Mouse (Mus musculus) embryonic facial prominence, embryonic 12.5 days (tissue): ENCODE data around the gene Plcxd2. TPM values are rescaled to one million over a fixed set of nuclear protein-coding genes. Genes with fewer than 3 reads are reported as not detected.

ENCODE experiments used
- ATAC-seq: fragments of 200-750 bp; cut with Nextera tagmentation; 2 replicates; pipeline ENCODE4 v1.8.0; 2017; ENCODE audit not compliant: insufficient number of reproducible peaks, insufficient read depth, low FRiP score, low TSS enrichment
- H3K27ac ChIP-seq: fragments of 300-500 bp; sonication (generic); 2 replicates; pipeline ENCODE4 v1.5.1; 2016; ENCODE audit warnings: mild to moderate bottlenecking
- H3K27me3 ChIP-seq: fragments of 300-500 bp; sonication (generic); 2 replicates; pipeline ENCODE4 v1.6.1; 2016; ENCODE audit warnings: mild to moderate bottlenecking, moderate library complexity
- H3K36me3 ChIP-seq: fragments of 300-500 bp; sonication (generic); 2 replicates; pipeline ENCODE4 v1.6.1; 2016; ENCODE audit warnings: mild to moderate bottlenecking
- H3K4me1 ChIP-seq: fragments of 300-500 bp; sonication (generic); 2 replicates; pipeline ENCODE4 v1.6.1; 2016
- H3K4me2 ChIP-seq: fragments of 300-500 bp; sonication (generic); replicated peaks from 2 replicates; pipeline ENCODE4 v1.6.1; 2016; ENCODE audit warnings: mild to moderate bottlenecking, moderate library complexity
- H3K4me3 ChIP-seq: fragments of 300-500 bp; sonication (generic); 2 replicates; pipeline ENCODE4 v1.5.1; 2016; ENCODE audit warnings: mild to moderate bottlenecking
- H3K9ac ChIP-seq: fragments of 300-500 bp; sonication (generic); 2 replicates; pipeline ENCODE4 v1.6.1; 2016; ENCODE audit warnings: mild to moderate bottlenecking, moderate library complexity
- H3K9me3 ChIP-seq: fragments of 300-500 bp; sonication (generic); 2 replicates; pipeline ENCODE4 v1.6.1; 2016; ENCODE audit warnings: mild to moderate bottlenecking, moderate library complexity
- WGBS: fragments of 180-500 bp; shearing (Covaris S2); methylation state at CpG from one replicate; pipeline ENCODE4 v1.1.7; 2016; 5-methylcytosine and 5-hydroxymethylcytosine counted together
- polyA plus RNA-seq: library from polyadenylated mRNA; unstranded; fragments of >200 nt; fragmentation: Nextera tagmentation; extraction: Ambion mirVana; gene quantifications from 2 replicates; pipeline ENCODE4 v1.2.1, GENCODE M21; 2016

The Plcxd2 gene
- 1.9 and 3.0 TPM in 2 replicates for polyA plus RNA-seq

GRCm38 (mm10) chr16:46010153-46010905, at the start of gene Plcxd2:
Gene Plcxd2 (minus strand): TSS chr16:46010218.
- WGBS: under 1% methylated on average over 39 of the region's 39 CpGs
- Histone ChIP-seq H3K9ac (peak within 1 kb of the TSS; percentile 56), H3K36me3 (no peaks in the 10 kb centered on the region), H3K4me3 (peak within 1 kb of the TSS; percentile 61), H3K27ac (peak within 1 kb of the TSS; percentile 63; the same call in 1 of the 2 replicates), H3K4me1 (0 out of 2 replicates have a peak, but pooled peaks cover 4% of the 10 kb centered on the region), H3K27me3 (peaks cover 3% of the 10 kb centered on the region; the same call in 1 of the 2 replicates), H3K4me2 (peak within 1 kb of the TSS; percentile 91), H3K9me3 (no peaks in the 10 kb centered on the region)
- peak; percentile 99 for ATAC-seq

- Histone ChIP-seq H3K9me3 (no peaks in the 10 kb centered on the region), H3K4me2 (no peak overlapping the region), H3K27ac (no peak overlapping the region), H3K4me3 (no peak overlapping the region), H3K36me3 (no peaks in the 10 kb centered on the region), H3K27me3 (no peaks in the 10 kb centered on the region), H3K9ac (no peak overlapping the region), H3K4me1 (no peaks in the 10 kb centered on the region)
- no peak for ATAC-seq
- WGBS: 89% methylated on average over 2 of the region's 2 CpGs
Observed at GRCm38 (mm10) chr16:46046906-46047305, 36.9 kb upstream of the Plcxd2 start.

GRCm38 (mm10) chr16:46036261-46036660, 26.2 kb upstream of the Plcxd2 start:
- H3K4me3 ChIP-seq: no peak overlapping the region
- no peak overlapping the region for H3K4me2 ChIP-seq
- no peaks in the 10 kb centered on the region for H3K9me3 ChIP-seq
- WGBS: 46% methylated on average over 2 of the region's 2 CpGs
- no peak overlapping the region for H3K27ac ChIP-seq
- no peak overlapping the region for H3K9ac ChIP-seq
- H3K4me1 ChIP-seq: 0 out of 2 replicates have a peak, but pooled peaks cover 4% of the 10 kb centered on the region
- ATAC-seq: no peak
- no peaks in the 10 kb centered on the region for H3K36me3 ChIP-seq
- no peaks in the 10 kb centered on the region for H3K27me3 ChIP-seq

GRCm38 (mm10) chr16:46033896-46034295, 23.9 kb upstream of the Plcxd2 start:
- Histone ChIP-seq H3K4me2 (no peak overlapping the region), H3K4me3 (no peak overlapping the region), H3K4me1 (0 out of 2 replicates have a peak, but pooled peaks cover 4% of the 10 kb centered on the region), H3K9me3 (no peaks in the 10 kb centered on the region), H3K9ac (no peak overlapping the region), H3K27ac (no peak overlapping the region), H3K36me3 (no peaks in the 10 kb centered on the region), H3K27me3 (no peaks in the 10 kb centered on the region)
- no peak for ATAC-seq
- WGBS: 83% methylated on average over 9 of the region's 9 CpGs

- Histone ChIP-seq H3K9me3 (no peaks in the 10 kb centered on the region), H3K36me3 (no peaks in the 10 kb centered on the region), H3K4me2 (no peak overlapping the region), H3K4me1 (no peaks in the 10 kb centered on the region), H3K27me3 (no peaks in the 10 kb centered on the region), H3K4me3 (no peak overlapping the region), H3K9ac (no peak overlapping the region), H3K27ac (no peak overlapping the region)
- 71% methylated on average over 5 of the region's 5 CpGs for WGBS
- ATAC-seq: no peak
Observed at GRCm38 (mm10) chr16:46022958-46023491, 13.0 kb upstream of the Plcxd2 start.

- H3K4me3 ChIP-seq: no peak overlapping the region
- no peaks in the 10 kb centered on the region for H3K27me3 ChIP-seq
- H3K36me3 ChIP-seq: no peaks in the 10 kb centered on the region
- H3K9ac ChIP-seq: no peak overlapping the region
- no peaks in the 10 kb centered on the region for H3K9me3 ChIP-seq
- no peaks in the 10 kb centered on the region for H3K4me1 ChIP-seq
- no peak overlapping the region for H3K4me2 ChIP-seq
- peak; percentile 49; the same call in 1 of the 2 replicates for ATAC-seq
- H3K27ac ChIP-seq: no peak overlapping the region
- 50% methylated on average over 5 of the region's 5 CpGs for WGBS
Observed at GRCm38 (mm10) chr16:46022189-46022928, 12.3 kb upstream of the Plcxd2 start.

GRCm38 (mm10) chr16:46021302-46021701, 11.3 kb upstream of the Plcxd2 start:
- no peaks in the 10 kb centered on the region for H3K4me1 ChIP-seq
- no peak overlapping the region for H3K4me3 ChIP-seq
- no peak overlapping the region for H3K9ac ChIP-seq
- H3K9me3 ChIP-seq: no peaks in the 10 kb centered on the region
- 86% methylated on average over 2 of the region's 2 CpGs for WGBS
- H3K27ac ChIP-seq: no peak overlapping the region
- no peaks in the 10 kb centered on the region for H3K36me3 ChIP-seq
- H3K4me2 ChIP-seq: no peak overlapping the region
- ATAC-seq: no peak
- no peaks in the 10 kb centered on the region for H3K27me3 ChIP-seq

- Histone ChIP-seq H3K4me3 (no peak overlapping the region), H3K4me1 (no peaks in the 10 kb centered on the region), H3K4me2 (no peak overlapping the region), H3K9me3 (no peaks in the 10 kb centered on the region), H3K27ac (no peak overlapping the region), H3K27me3 (no peaks in the 10 kb centered on the region), H3K36me3 (no peaks in the 10 kb centered on the region), H3K9ac (no peak overlapping the region)
- no peak for ATAC-seq
- 79% methylated on average over 2 of the region's 2 CpGs for WGBS
Observed at GRCm38 (mm10) chr16:46020396-46020795, 10.4 kb upstream of the Plcxd2 start.

GRCm38 (mm10) chr16:46019799-46020198, 9.8 kb upstream of the Plcxd2 start:
- no peaks in the 10 kb centered on the region for H3K27me3 ChIP-seq
- H3K4me1 ChIP-seq: no peaks in the 10 kb centered on the region
- H3K36me3 ChIP-seq: no peaks in the 10 kb centered on the region
- no peak overlapping the region for H3K4me3 ChIP-seq
- 78% methylated on average over 4 of the region's 4 CpGs for WGBS
- ATAC-seq: no peak
- H3K9ac ChIP-seq: no peak overlapping the region
- H3K9me3 ChIP-seq: no peaks in the 10 kb centered on the region
- no peak overlapping the region for H3K4me2 ChIP-seq
- no peak overlapping the region for H3K27ac ChIP-seq

GRCm38 (mm10) chr16:46019359-46019758, 9.3 kb upstream of the Plcxd2 start:
- H3K27me3 ChIP-seq: no peaks in the 10 kb centered on the region
- WGBS: 71% methylated on average over 1 of the region's 1 CpGs
- H3K4me3 ChIP-seq: no peak overlapping the region
- ATAC-seq: no peak
- no peak overlapping the region for H3K4me2 ChIP-seq
- no peak overlapping the region for H3K27ac ChIP-seq
- no peaks in the 10 kb centered on the region for H3K36me3 ChIP-seq
- H3K4me1 ChIP-seq: no peaks in the 10 kb centered on the region
- H3K9ac ChIP-seq: no peak overlapping the region
- no peaks in the 10 kb centered on the region for H3K9me3 ChIP-seq

- Histone ChIP-seq H3K27ac (no peak overlapping the region), H3K27me3 (peaks cover 3% of the 10 kb centered on the region; the same call in 1 of the 2 replicates), H3K36me3 (no peaks in the 10 kb centered on the region), H3K9ac (no peak overlapping the region), H3K4me3 (no peak overlapping the region), H3K4me1 (0 out of 2 replicates have a peak, but pooled peaks cover 4% of the 10 kb centered on the region), H3K4me2 (no peak overlapping the region), H3K9me3 (no peaks in the 10 kb centered on the region)
- no peak for ATAC-seq
- 67% methylated on average over 1 of the region's 1 CpGs for WGBS
Observed at GRCm38 (mm10) chr16:46011696-46012095, 1.7 kb upstream of the Plcxd2 start.
